Mouse (Mus musculus): Measurements from ENCODE around the gene Srrm4. TPM values are rescaled to one million over a fixed set of nuclear protein-coding genes. Genes with fewer than 3 reads are reported as not detected.

The Srrm4 gene
- total RNA-seq, 1 experiment, result 0.22 TPM

DNA sequence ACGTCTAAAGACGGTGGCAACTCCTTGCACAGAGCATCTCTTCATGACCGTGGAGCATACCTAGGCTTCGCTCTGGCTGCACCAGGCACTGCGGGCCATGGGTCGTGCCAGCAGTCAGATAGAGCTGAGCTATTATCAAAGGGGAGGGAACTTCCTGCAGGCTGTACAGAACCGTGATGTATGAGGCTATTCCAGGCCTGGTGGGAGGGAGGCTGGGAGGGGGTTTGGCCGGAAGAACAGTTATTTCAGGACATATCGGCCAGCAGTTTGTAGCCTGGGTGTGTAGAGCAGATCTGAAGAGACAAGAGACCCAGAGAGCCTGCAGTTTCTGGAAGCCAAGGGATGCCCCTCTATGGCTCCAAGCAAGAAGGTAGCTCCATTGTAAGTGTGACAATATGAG is 68.5 kb downstream of the Srrm4 start:
- TF ChIP-seq ZC3H11A (IDR thresholded peaks at IDR 0.05; ENCODE audit: borderline replicate concordance, low read depth, low read length) (no peak), HCFC1 (IDR thresholded peaks at IDR 0.05; ENCODE audit: borderline replicate concordance, insufficient read depth, low read length) (no peak), MAFK (IDR thresholded peaks at IDR 0.05; ENCODE audit: insufficient read depth, low read depth, low read length) (no peak), CHD2 (IDR thresholded peaks at IDR 0.05; ENCODE audit: low read depth, low read length) (no peak), ZNF384 (IDR thresholded peaks at IDR 0.05; ENCODE audit: low read depth, low read length) (no peak)
- Histone ChIP-seq H3K9me3 (ENCODE audit: control insufficient read depth, insufficient read depth, low read depth, low read length) (no peaks in the 10 kb centered on the region), H3K36me3 (ENCODE audit: control insufficient read depth, insufficient read depth, low read length, poor library complexity, severe bottlenecking) (no peaks in the 10 kb centered on the region), H3K4me3 (ENCODE audit: insufficient read depth in 1 of 2, low read depth in 1 of 2, low read length in 2 of 2, poor library complexity in 1 of 2, severe bottlenecking in 1 of 2) (no peak overlapping the region), H3K27ac (ENCODE audit: insufficient read depth, low read depth, low read length, poor library complexity, severe bottlenecking) (no peak overlapping the region), H3K4me1 (ENCODE audit: control insufficient read depth in 2 of 2, insufficient read depth in 2 of 2, low read length in 2 of 2, poor library complexity in 1 of 2) (no peaks in the 10 kb centered on the region), H3K9ac (ENCODE audit: insufficient read depth, low read depth, low read length, poor library complexity, severe bottlenecking) (no peak overlapping the region)
- DNase-seq (ENCODE audit: low read depth, low spot score), result no peak
- in situ Hi-C loops (cut with MboI; ENCODE audit: low sequenced_read_pairs in 2 of 2, unreplicated experiment in 2 of 2), result no loop called here

DNA sequence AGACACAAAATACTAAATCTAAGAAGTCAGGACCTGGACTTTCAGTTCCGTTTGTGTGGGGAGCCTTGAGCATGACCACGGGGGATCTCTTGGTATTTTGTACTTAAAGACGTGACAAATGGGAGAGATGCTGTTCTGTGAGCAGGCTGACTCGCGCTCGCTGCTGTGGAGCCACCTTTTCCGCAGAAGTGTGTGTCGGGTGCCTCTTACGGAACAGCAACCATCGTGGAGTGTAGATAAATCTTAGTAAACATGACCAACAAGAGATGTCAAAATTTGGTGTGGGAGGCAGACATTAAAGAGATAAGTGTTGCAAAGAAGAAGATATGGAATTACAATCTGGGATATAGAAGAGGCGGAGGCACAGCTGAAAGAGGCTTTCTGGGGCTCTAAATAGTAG is 69.3 kb downstream of the Srrm4 start:
- Histone ChIP-seq H3K9ac (ENCODE audit: insufficient read depth, low read depth, low read length, poor library complexity, severe bottlenecking) (no peak overlapping the region), H3K27ac (ENCODE audit: insufficient read depth, low read depth, low read length, poor library complexity, severe bottlenecking) (no peak overlapping the region), H3K4me3 (ENCODE audit: insufficient read depth in 1 of 2, low read depth in 1 of 2, low read length in 2 of 2, poor library complexity in 1 of 2, severe bottlenecking in 1 of 2) (no peak overlapping the region), H3K36me3 (ENCODE audit: control insufficient read depth, insufficient read depth, low read length, poor library complexity, severe bottlenecking) (no peaks in the 10 kb centered on the region), H3K4me1 (ENCODE audit: control insufficient read depth in 2 of 2, insufficient read depth in 2 of 2, low read length in 2 of 2, poor library complexity in 1 of 2) (no peaks in the 10 kb centered on the region), H3K9me3 (ENCODE audit: control insufficient read depth, insufficient read depth, low read depth, low read length) (no peaks in the 10 kb centered on the region)
- TF ChIP-seq CHD2 (IDR thresholded peaks at IDR 0.05; ENCODE audit: low read depth, low read length), result no peak
- in situ Hi-C loops (cut with MboI; ENCODE audit: low sequenced_read_pairs in 2 of 2, unreplicated experiment in 2 of 2), result no loop called here
- DNase-seq (ENCODE audit: low read depth, low spot score), result no peak

DNA sequence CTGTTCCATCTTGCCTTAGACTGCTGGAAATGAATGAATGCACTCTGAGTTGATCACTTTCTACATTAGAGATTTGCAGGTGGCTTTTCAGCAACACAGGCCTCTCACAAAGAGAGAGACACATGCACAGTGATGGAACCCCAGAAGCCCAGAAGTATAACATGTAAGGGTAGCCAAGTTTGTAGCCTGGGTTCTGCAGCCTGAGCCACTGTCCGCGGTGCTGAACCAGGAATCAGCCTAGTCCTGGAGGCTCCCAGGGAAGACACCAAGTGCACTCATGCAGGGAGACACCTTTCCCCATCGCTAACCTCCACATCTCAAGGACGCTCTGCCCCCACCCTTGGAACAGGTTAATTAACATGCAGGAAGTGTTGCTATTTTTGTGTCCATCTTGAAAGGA is 73.6 kb downstream of the Srrm4 start:
- Histone ChIP-seq H3K4me3 (ENCODE audit: insufficient read depth in 1 of 2, low read depth in 1 of 2, low read length in 2 of 2, poor library complexity in 1 of 2, severe bottlenecking in 1 of 2) (no peak overlapping the region), H3K9ac (ENCODE audit: insufficient read depth, low read depth, low read length, poor library complexity, severe bottlenecking) (no peak overlapping the region), H3K36me3 (ENCODE audit: control insufficient read depth, insufficient read depth, low read length, poor library complexity, severe bottlenecking) (no peaks in the 10 kb centered on the region), H3K9me3 (ENCODE audit: control insufficient read depth, insufficient read depth, low read depth, low read length) (no peaks in the 10 kb centered on the region), H3K27ac (ENCODE audit: insufficient read depth, low read depth, low read length, poor library complexity, severe bottlenecking) (no peak overlapping the region), H3K4me1 (ENCODE audit: control insufficient read depth in 2 of 2, insufficient read depth in 2 of 2, low read length in 2 of 2, poor library complexity in 1 of 2) (no peaks in the 10 kb centered on the region)
- in situ Hi-C loops (cut with MboI; ENCODE audit: low sequenced_read_pairs in 2 of 2, unreplicated experiment in 2 of 2), result no loop called here
- no peak for DNase-seq (ENCODE audit: low read depth, low spot score)
- no peak for TF ChIP-seq ZNF384 (IDR thresholded peaks at IDR 0.05; ENCODE audit: low read depth, low read length)
- TF ChIP-seq ZC3H11A (IDR thresholded peaks at IDR 0.05; ENCODE audit: borderline replicate concordance, low read depth, low read length), result no peak
- TF ChIP-seq HCFC1 (IDR thresholded peaks at IDR 0.05; ENCODE audit: borderline replicate concordance, insufficient read depth, low read length), result no peak
- no peak for TF ChIP-seq MAFK (IDR thresholded peaks at IDR 0.05; ENCODE audit: insufficient read depth, low read depth, low read length)
- no peak for TF ChIP-seq CHD2 (IDR thresholded peaks at IDR 0.05; ENCODE audit: low read depth, low read length)

DNA sequence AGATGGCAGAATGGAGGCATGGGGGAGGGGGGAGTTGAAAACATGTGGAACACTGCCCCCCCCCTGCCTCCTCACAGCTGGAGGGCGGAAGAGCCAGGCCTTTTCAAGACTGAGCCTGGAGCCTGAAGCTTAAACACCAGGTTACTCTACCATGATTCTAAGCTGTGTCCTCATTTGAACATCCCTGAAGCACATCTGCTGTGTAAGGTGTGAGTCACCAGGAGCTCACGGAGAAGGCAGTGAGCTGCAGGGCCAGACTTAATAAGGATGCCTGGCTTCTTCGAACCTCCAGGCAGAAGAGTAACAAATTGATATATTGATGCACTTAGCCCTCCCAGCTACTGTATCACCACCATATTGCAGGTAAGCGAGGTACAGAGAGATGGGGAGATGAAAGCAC is 79.5 kb downstream of the Srrm4 start:
- no peak for DNase-seq (ENCODE audit: low read depth, low spot score)
- H3K27ac ChIP-seq (ENCODE audit: insufficient read depth, low read depth, low read length, poor library complexity, severe bottlenecking), result no peak overlapping the region
- TF ChIP-seq ZNF384 (IDR thresholded peaks at IDR 0.05; ENCODE audit: low read depth, low read length), result no peak
- TF ChIP-seq MAFK (IDR thresholded peaks at IDR 0.05; ENCODE audit: insufficient read depth, low read depth, low read length), result no peak
- no peak for TF ChIP-seq HCFC1 (IDR thresholded peaks at IDR 0.05; ENCODE audit: borderline replicate concordance, insufficient read depth, low read length)
- TF ChIP-seq CHD2 (IDR thresholded peaks at IDR 0.05; ENCODE audit: low read depth, low read length), result no peak
- no peak for TF ChIP-seq ZC3H11A (IDR thresholded peaks at IDR 0.05; ENCODE audit: borderline replicate concordance, low read depth, low read length)
- no peak overlapping the region for H3K9ac ChIP-seq (ENCODE audit: insufficient read depth, low read depth, low read length, poor library complexity, severe bottlenecking)
- in situ Hi-C loops (cut with MboI; ENCODE audit: low sequenced_read_pairs in 2 of 2, unreplicated experiment in 2 of 2), result no loop called here
- H3K4me3 ChIP-seq (ENCODE audit: insufficient read depth in 1 of 2, low read depth in 1 of 2, low read length in 2 of 2, poor library complexity in 1 of 2, severe bottlenecking in 1 of 2), result no peak overlapping the region
- no peaks in the 10 kb centered on the region for H3K9me3 ChIP-seq (ENCODE audit: control insufficient read depth, insufficient read depth, low read depth, low read length)
- H3K36me3 ChIP-seq (ENCODE audit: control insufficient read depth, insufficient read depth, low read length, poor library complexity, severe bottlenecking), result no peaks in the 10 kb centered on the region
- no peaks in the 10 kb centered on the region; a peak in 1 of 4 replicates for H3K4me1 ChIP-seq (ENCODE audit: control insufficient read depth in 2 of 2, insufficient read depth in 2 of 2, low read length in 2 of 2, poor library complexity in 1 of 2)

DNA sequence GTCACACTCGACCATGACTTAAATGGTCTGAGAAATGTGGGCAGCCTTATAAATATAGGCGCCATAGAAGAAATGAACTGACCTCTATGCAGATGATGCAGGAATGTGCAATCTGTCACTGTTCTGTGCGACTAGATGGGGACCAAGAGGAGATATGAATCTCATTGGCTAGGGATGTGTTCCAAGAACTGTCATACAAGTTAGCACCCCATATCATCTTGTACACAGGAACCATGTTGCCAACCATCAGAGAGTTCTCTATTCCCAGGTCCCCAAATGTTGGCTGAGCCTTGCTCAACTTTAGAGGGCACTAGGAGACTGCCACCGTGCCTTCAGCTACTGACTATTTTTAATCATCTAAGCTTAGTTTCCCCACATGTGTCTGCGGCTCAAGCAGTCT is 81.4 kb downstream of the Srrm4 start:
- TF ChIP-seq CHD2 (IDR thresholded peaks at IDR 0.05; ENCODE audit: low read depth, low read length) (no peak), HCFC1 (IDR thresholded peaks at IDR 0.05; ENCODE audit: borderline replicate concordance, insufficient read depth, low read length) (no peak), ZC3H11A (IDR thresholded peaks at IDR 0.05; ENCODE audit: borderline replicate concordance, low read depth, low read length) (no peak), ZNF384 (IDR thresholded peaks at IDR 0.05; ENCODE audit: low read depth, low read length) (no peak), MAFK (IDR thresholded peaks at IDR 0.05; ENCODE audit: insufficient read depth, low read depth, low read length) (no peak)
- in situ Hi-C loops (cut with MboI; ENCODE audit: low sequenced_read_pairs in 2 of 2, unreplicated experiment in 2 of 2), result no loop called here
- Histone ChIP-seq H3K4me3 (ENCODE audit: insufficient read depth in 1 of 2, low read depth in 1 of 2, low read length in 2 of 2, poor library complexity in 1 of 2, severe bottlenecking in 1 of 2) (no peak overlapping the region), H3K27ac (ENCODE audit: insufficient read depth, low read depth, low read length, poor library complexity, severe bottlenecking) (no peak overlapping the region), H3K9me3 (ENCODE audit: control insufficient read depth, insufficient read depth, low read depth, low read length) (no peaks in the 10 kb centered on the region), H3K36me3 (ENCODE audit: control insufficient read depth, insufficient read depth, low read length, poor library complexity, severe bottlenecking) (no peaks in the 10 kb centered on the region), H3K9ac (ENCODE audit: insufficient read depth, low read depth, low read length, poor library complexity, severe bottlenecking) (no peak overlapping the region), H3K4me1 (ENCODE audit: control insufficient read depth in 2 of 2, insufficient read depth in 2 of 2, low read length in 2 of 2, poor library complexity in 1 of 2) (no peaks in the 10 kb centered on the region; a peak in 1 of 4 replicates)
- no peak for DNase-seq (ENCODE audit: low read depth, low spot score)
